Mouse (Mus musculus) retina, postnatal 7 days (tissue): ENCODE results near the gene Taf6.
"Not testable (repeated sequence)": the region's sequence is repeated elsewhere in the genome, so short reads cannot be mapped to it uniquely, and the experiment has no call there.

Experiments used
- DNase-seq: peaks from one replicate; pipeline ENCODE4 v3.0.0-alpha.2; 2012; ENCODE audit warnings: low read depth, low spot score

Gene Taf6

DNA sequence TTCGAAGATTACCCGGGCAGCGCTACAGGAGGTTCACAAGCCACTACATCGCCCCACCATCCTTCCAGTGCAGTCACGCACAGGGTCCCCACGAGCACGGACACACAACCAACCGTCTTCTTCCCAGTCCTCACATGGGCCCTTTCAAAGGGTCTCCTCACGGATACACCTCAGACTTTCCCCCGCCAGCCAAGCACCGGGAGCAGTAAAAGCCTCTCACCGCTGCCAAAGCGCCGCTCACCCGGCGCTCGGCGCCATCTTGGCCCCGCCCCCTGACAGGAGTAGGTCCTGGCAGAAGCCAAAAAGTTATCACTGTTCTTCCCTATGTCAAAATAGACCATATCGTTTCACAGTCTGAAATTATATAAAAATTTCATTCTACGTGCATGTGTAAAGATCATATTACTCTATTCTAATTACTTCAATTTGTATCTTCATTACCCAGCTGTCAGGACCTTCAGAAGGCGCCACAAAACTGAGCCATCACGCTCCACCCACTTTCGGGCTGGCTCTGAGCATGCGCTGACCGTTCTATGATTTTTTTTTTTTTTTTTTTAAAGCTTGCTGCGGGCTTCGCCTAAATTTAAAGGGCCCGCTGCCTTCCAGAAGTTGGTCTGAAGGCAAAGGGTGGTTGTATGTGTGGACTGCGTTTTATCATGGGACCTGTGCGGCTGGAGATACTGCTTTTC is at the start of gene Taf6, which contains the start of gene Cnpy4:
Taf6 (minus strand) TSS at position 502 of the 689 bp plus-strand sequence.
Cnpy4 (plus strand) TSS at position 536 of the 689 bp plus-strand sequence.
- peak; percentile 90 for DNase-seq

GRCm38 (mm10) chr5:138234224-138234623 is 47.0 kb upstream of the Taf6 start:
- no peak for DNase-seq

GRCm38 (mm10) chr5:138233778-138234177 is 46.5 kb upstream of the Taf6 start:
- DNase-seq, result no peak

- DNase-seq, result no peak
Measured at GRCm38 (mm10) chr5:138229511-138229910, 42.3 kb upstream of the Taf6 start.

DNA sequence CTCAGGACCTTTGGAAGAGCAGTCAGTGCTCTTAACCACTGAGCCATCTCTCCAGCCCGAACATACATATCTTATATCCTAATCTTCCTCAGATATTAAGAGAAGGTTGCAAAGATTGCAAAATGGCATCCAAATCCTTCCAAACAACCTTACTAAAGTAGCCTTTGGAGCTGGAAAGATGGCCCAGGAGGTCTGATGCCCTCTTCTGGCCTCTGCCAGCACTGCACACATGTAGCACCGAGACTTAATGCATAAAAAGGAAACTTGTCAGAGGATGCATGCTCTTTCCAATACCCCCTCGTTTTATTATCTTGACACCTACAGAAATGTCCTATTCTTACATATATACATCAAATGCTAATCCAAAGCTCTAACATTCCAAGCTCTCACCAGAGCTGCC is 40.8 kb upstream of the Taf6 start:
- DNase-seq, result no peak

GRCm38 (mm10) chr5:138227367-138227766 is 40.1 kb upstream of the Taf6 start:
- DNase-seq, result no peak

GRCm38 (mm10) chr5:138226491-138226890 is 39.2 kb upstream of the Taf6 start:
- no peak for DNase-seq

DNA sequence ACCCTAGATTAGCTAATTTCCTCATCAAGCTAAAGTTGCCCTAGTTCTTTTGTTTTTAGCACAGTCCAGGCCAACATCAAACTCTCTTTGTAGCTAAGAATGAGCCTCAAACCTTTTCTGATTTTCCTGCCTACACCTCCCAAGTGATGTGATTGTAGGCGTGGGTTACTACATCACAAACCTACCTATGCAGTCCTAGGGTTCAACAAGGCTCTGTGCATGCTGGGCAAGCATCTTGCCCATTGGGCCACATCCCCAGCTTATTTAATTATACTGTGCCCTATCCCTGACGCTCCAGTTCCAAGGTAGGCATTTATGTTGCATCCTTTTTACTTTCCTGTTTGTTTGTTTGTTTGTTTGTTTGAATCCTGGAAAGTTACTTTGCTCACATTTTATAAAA is 38.4 kb upstream of the Taf6 start, which contains the start of gene Nxpe5:
Nxpe5 (plus strand) TSS at position 199 of the 400 bp plus-strand sequence.
- no peak for DNase-seq

DNA sequence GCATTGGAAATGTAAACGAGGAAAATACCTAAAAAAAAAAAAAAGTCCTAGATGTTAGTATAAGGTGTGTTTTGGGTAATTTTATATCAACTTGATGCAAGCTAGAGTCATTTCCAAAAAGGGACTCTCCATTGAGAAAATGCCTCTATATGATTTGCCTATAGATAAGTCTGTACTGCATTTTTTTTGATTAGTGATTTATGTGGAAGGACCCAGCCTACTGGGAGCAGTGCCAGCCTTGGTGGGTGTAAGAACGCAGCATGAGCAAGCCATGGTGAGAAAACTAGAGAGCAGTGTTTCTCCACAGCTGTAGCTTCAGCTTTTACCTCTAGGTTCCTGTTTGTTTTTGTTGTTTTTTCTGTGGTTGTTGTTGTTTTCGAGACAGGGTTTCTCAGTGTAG is 36.0 kb upstream of the Taf6 start:
- no peak for DNase-seq

DNA sequence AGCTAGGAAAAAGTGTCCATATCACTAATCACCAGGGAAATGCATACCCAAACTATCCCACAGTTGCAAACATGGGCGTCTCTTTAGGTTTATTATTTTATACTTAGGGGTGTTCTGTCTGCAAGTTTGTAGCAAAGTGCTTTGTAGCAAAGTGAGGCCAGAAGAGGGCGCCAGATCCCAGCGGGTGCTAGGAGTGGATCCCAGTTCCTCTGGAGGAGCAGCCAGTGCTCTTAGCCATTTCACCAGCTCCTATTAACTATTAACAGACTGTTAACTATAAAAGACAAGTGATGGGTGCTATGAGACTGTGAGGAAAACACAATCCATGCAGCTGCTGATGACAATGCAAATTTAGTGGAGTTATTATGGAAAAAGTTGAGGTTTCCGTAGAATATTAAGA is 34.9 kb upstream of the Taf6 start:
- DNase-seq, result peak; percentile 61

DNA sequence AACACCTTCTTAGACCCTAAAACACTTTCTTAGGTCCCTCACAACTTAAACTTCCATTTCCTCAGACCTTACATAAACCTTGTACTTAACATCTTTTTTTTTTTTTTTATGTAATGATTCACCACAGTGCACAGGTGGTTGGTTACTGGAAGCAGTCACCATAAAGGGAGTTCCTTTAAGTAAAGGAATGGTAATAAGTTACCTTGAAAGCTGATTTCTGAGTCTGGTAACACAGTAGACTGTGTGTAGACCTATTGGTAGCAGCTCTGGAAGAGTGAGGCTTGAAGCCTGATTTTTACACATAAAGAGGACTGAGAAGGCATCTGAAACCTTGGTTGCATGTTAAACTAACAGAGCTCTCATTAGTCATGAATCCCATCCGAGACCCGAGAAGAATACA is 32.6 kb upstream of the Taf6 start:
- no peak for DNase-seq

GRCm38 (mm10) chr5:138216632-138217031 is 29.4 kb upstream of the Taf6 start:
- not testable (repeated sequence) for DNase-seq

DNA sequence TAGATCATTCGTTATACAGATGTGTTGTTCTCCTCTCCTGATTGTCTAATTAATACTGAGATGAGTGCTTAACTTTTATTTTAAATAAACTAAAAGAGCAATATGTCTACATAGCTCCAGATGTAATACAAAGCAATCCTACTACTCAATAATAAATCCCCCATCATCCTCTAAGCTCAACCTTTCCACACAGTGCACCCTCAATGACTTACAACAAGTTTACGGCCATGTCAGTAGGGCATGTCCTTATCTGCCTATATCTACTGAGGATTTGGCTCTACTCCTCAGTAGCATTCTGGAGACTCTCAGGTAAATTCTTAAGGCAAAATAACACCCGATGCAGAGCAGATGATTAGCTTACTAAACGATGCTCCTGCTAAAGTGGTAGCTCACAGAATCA is 20.6 kb upstream of the Taf6 start:
- no peak for DNase-seq

- no peak for DNase-seq
Measured at GRCm38 (mm10) chr5:138207253-138207652, 20.0 kb upstream of the Taf6 start.

DNA sequence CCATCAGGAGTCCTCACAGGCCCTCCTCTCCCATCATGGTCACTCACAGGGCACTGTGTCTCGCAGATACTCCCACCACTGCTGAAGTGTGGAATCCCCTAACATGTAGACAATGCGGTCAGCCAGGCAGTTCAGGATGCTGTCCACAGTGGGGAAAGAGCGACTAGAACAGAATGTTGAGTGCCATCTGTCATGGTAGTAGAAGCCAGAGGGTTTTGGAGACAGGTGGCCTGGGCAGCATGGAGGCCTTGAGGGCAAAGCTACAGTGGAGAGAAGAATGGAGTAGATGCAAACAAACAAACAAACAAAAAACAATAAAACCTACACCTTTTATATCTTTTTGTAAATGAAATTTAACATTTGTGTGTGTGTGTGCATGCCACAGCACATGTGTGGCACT is 14.8 kb upstream of the Taf6 start:
- DNase-seq, result no peak

GRCm38 (mm10) chr5:138199576-138199975 is 12.3 kb upstream of the Taf6 start:
- DNase-seq, result no peak

DNA sequence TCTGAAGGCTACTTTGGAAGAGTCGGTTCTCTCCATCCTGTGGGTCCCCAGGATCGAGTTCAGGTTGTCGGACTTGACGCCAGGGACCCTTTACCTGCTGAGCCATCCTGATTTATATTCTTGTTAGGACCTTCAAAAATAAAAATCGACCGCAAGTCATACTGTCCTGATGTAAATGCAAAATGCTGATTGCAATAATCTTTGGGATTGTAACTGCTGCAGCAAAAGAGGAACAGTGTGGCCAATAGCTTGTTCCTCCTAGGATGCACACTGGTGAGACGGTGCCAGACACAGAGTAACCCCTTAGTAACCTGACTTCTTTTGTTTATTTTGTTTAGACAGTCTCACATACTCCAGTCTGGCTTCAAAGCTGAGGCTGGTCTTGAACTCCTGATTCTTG is 8.2 kb upstream of the Taf6 start:
- no peak for DNase-seq

- no peak for DNase-seq
Measured at GRCm38 (mm10) chr5:138194755-138195345, 7.6 kb upstream of the Taf6 start.

DNA sequence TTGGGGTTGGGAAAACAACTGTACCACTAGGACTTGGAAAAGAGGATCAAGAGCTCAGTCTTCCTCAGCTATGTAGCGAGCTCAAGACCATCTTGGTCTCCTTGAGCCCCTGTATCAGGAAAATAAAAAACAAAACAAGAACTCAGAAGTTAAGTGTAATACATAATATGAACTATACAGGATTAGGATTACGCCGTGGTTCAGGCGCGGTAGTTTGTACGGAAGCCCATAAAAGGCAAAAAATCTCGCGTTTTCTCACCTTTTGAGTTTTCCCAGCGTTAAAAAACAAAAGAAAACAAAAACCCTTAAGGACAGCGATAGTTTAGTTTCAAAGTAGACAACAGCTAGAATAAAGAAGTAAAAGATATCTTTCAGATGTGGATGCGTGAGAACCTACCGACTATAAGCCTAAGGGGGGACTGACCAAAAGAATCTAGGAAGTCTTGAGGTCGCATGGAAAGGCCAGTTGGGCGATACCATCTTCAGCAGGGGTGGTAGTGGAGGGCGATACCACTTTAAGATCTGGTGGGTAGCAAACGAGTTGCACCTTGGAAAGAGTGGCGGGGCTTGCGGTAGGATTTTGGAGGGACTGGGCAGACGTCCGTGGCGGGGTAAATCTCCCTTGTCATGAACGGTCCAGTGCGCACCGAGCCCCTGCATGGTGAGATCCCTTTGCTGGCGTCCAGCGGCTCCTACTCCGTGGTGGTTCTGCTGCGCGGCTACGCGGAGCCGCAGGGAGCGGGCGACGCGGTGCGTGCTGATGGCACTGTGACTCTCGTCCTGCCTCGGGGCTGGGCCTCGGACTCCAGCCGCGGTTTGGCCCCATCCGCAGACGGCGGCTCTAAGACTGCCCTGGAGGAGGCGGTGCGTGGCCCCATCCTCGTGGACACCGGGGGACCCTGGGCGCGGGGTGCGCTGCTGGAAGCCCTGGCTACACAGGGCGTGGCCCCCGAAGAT is 6.8 kb upstream of the Taf6 start, which contains the start of gene Mblac1:
Mblac1 (plus strand) TSS at position 544 of the 957 bp plus-strand sequence.
- peak; percentile 78 for DNase-seq

DNA sequence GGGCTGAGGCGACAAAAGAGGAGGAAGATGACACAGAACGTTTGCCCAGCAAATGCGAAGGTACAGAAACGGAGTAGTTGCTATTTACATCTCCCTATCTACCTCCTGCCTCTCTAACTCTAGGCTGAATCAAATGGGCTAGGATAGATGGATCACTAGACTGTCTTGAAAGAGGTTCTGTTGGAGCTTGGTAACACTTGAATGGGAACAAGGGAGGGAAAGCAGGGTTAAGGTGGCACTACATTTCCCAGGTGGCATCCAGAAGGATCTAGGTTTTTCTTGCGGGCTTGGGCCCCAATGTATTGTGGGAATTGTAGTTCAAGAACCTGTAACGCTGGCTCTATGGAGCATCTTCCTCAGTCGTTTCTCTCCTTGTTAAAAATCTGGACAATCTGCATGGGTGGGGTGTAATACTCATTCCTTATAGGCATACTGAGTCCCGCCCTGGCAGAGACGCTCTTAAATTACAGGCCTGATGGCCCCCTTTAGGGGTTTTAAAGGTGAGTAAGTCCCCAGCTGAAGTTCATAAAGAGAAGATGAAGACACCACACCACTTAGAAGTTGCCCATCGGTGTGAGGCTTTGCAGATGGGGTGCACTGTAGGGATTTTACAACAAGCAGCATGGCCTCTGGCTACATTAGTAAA is 533 bp upstream of the Taf6 start:
- DNase-seq, result peak; percentile 59

DNA sequence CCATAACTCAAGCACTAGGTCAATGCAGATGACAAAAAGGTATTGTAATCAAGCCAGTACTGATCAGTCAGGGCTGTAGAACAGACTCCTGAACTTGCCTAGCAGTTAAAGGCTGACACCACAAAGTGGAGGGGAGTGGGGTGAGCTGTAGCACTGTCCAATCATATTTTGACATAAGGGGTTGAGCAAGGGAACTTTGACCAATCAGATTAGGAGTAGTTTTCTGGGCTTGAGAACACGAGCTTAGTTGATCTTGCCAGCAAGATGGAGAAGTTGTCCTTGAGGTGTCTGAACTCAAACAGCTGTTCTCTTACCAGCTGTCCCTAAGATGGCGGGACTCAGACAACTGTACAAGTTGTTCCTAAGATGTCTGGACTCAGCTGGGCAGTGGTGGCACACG is 14.0 kb downstream of the Taf6 start:
- no peak for DNase-seq
